Mouse (Mus musculus) hematopoietic stem cell, adult 5-6 weeks (primary cell): ENCODE results near the gene Hoxb5. TPM values are rescaled to one million over a fixed set of nuclear protein-coding genes. Genes with fewer than 3 reads are reported as not detected.

ENCODE experiments used
- ATAC-seq, 2 experiments: fragments of 125-278 bp in 1 of 2; replicated peaks in 1 of 2; 2 replicates each; pipeline ENCODE4 v1.8.0; 2016 to 2017; ENCODE audit warnings: inconsistent platforms in 2 of 2, mild to moderate bottlenecking in 2 of 2, moderate number of reproducible peaks in 2 of 2, low read depth in 1 of 2, moderate TSS enrichment in 1 of 2; ENCODE audit not compliant: low FRiP score in 2 of 2, poor library complexity in 2 of 2, severe bottlenecking in 2 of 2, insufficient read depth in 1 of 2, low TSS enrichment in 1 of 2
- total RNA-seq: library from RNA; stranded (forward); fragments of 172-1452, 232-1000 nt; gene quantifications from 2 replicates; pipeline ENCODE4 v1.2.3, GENCODE M21; 2017

The Hoxb5 gene
- total RNA-seq, 1 experiment from 2014 or later: 1.3 TPM

DNA sequence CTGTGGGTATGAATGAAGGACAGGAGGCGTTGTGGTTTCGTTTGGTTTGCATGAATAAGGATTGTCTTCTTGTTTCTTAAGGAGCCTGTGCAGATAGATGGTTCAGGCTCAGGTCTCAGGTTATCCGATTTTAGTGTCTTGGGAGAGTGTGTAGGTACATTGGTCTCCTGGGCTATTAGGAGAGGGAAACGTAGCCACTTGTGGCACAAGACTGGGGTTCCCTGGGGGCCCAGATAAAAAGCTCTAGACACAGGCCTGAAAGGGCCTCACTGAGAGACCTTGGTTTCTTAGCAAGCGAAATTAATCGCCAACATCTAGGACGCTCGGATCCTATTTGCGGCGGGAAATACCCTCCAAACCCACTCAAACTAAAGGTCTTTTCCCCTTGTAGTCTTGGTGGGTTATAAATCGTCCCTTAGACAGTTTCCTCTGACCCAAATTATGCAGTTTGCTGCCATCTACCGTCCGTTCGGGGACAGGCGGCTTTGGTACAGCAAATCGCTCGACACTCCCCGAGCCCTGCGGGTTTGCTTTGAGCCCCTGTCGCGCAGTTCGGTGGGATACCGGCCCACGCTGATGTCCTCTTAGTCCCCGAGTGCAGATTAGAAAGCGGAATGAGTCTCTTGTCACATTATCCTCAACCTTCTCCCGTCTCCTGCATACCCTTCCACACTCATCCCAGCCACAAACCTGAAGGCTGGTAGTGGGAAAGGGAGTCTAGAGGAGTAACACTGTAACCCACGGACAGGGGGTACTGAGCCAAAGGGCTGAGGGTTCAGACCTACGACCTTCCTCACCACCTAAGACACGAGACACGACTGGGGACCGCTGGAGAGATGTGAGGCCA lies 8.7 kb upstream of the Hoxb5 start:
- ATAC-seq: peak; percentile 77 to 81

DNA sequence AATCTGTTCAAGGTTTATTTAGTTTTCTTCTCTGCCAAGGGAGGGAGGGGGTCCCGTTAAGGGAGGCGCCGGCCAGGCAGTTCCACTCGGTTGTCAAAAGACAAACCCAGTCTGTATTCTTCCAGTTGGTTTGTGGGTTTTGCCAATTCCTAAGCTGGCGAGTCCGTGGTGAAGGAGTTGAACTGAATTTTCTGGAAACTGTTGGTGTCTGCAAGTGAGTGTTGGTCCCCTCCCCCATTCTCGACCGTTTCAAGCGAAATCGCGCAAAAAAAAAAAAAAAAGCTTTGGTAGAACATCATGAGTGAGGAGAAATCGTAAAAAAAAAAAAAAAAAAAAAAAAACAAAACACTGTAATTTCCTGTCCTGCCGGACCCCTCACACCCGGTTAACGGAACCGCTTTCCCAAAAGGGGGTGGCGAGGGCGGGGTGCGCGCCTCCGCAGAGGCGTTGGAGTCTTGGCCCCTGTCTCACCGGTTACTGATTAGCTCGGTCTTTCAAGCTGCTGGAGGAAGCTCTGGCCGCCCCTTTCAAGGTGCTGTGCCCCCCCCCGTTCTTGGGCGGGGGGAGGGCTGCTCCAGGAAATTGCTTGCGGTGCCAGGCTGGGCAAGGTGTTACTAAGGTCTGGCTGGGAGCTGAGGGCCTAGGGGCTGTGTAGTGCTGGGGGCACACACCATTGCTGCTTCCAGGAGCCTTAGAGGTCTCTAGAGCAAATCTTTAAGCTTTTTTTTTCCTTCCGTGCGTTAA lies 7.9 kb upstream of the Hoxb5 start:
- ATAC-seq: no peak

DNA sequence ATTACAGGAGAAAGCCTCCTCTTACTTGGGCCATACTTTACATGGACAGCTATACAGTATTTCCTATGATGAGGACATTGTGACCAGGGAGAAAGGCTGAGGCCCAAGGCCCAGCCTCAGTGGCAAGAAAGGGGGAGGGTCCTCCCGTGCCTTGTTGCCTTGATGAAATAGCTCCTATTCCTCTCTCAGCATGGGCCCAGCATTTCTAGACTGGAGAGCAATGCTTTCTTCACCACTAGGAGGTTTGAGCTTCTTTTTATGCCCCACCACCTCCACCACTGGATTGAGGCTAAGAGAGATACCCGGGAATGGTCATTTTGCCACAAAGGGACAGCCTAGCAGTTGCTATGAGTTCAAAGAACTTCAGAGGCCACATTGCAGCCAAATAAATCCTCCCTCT lies 6.1 kb upstream of the Hoxb5 start:
- ATAC-seq: no peak

DNA sequence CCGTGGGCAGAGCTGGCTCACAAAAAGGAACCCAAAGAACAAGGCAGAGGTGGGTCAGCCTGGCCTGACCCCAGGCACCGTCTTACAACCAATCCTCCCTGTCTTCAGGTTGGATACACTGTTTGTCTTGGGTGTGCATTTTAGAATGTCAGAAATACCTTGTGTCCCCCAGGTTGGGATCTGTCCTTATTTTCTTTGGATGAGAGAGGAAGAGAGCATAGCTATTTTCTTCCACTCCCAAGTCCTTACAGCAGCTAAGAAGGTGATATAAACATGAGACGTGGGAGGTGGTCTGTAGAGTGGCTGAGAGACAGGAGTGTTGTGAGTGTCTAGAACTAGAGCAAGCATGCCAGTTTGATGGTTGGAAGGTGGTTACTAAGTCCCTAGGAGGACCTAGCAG lies 5.7 kb upstream of the Hoxb5 start:
- no peak for ATAC-seq

DNA sequence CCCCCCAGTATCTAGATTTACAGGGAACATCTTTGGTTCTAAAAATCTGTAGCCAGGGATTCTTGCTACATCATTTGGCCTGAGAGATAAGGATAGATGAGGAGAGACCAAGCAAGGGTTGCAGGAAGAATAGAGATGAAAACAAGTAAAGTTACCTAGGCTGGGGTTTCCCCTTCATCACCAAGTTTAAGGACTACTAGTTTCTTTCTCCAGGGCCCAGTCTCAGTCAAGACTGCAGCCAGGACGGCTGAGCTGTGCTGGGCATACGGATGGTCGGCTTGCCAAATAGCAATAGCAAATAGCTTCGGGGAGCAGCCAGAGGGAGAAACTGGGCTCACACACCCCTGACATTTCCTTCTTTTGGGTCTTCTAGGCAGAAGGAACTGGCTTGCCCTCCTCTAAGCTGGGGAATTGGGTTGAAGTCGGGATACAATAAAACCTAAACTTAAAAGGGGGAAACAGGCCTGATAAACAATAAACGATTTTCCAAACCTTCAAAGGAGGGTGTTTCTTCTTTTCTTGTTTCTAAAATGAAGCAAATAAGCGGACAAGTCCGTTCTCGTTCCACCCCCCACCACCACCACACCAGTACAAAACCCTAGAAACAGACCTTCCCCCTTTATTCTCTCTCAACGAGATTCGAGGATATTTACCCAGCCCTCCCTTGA lies 5.0 kb upstream of the Hoxb5 start:
- no peak for ATAC-seq

DNA sequence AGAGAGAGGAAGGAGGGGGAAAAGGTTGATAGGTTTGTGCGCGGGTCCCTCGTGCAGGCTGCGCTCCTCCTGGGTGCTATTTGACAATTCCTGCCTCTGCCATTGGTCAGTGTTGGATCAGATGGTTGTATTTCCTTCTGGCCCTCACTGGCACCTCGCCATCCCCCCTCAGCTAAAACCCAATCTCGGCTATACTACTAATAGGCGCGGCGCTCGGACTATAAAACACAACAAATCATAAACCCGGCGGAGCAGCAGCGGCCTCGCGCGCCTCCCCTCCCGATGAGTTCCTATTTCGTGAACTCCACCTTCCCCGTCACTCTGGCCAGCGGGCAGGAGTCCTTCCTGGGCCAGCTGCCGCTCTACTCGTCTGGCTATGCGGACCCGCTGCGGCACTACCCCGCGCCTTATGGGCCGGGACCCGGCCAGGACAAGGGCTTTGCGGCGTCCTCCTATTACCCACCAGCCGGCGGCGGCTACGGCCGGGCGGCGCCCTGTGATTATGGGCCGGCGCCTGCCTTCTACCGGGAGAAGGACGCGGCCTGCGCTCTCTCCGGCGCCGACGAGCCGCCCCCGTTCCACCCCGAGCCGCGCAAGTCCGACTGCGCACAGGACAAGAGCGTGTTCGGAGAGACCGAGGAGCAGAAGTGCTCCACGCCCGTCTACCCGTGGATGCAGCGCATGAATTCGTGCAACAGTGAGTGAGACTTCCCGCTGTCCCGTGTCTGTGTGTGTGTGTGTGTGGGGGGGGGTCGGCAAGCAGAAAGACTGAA lies 4.1 kb upstream of the Hoxb5 start:
- ATAC-seq: no peak

DNA sequence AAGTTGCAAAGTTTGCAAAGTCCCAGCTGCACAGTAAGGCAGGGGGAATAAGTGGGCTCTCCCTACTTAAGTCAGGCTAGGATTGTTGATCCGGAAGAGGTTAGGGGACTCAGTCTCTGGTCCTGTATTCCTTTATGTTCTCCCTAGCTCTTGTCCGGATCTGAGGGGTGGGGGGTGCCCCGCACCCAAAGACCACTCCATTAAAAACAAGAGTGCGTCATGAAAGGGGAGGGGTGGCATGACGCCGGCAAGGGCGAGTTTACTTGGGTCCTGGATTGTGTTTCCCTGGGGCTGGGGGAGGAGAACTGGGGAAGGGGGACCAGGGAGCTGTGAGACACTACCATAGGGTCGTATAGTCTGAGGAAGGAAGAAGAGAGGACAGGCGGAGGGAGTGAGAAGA lies 3.4 kb upstream of the Hoxb5 start:
- ATAC-seq: no peak

DNA sequence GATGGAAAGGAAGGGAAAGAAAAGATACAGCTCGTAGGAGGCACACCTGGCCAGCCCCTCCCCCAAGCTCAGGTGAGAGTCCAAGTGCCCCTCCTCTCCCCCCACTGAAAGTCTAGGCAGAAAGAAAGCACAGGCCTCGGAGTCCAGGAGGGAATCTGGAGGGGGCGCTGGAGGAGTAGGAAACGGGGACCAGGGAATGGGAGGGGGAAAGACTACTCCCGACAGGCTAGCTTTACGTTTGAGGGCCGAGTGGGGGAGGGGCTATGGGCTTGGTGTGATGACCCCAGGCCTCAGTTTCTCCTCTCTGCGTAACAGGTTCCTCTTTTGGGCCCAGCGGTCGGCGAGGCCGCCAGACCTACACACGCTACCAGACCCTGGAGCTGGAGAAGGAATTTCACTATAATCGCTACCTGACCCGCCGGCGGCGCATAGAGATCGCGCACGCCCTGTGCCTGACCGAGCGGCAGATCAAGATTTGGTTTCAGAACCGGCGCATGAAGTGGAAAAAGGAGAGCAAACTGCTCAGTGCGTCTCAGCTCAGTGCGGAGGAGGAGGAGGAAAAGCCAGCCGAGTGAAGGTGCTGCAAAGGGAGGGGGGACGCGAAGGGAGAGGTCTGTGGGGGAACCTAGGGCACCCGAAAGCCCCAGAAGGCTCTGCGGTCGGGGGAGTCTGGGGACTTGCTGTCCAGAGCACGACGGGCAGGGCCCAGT lies 2.6 kb upstream of the Hoxb5 start:
- no peak for ATAC-seq

DNA sequence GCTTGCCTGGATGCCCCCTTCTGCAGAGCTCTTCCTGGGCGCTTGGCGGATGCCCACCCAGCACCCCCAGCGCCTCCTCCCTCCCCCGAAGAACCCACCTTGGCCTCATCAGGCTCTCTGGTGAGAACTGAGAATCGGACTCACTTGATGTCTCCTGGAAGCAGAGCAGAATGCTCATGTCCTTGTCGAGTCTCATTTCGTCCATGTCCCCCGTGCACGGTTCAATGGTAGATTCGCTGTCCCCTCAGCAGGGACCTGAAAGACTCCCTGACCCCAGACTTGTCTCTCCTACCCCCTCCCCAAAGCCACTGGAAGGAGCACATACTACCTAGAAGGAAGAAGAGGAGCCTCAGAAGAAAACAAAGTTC lies 2.1 kb upstream of the Hoxb5 start:
- ATAC-seq: no peak

DNA sequence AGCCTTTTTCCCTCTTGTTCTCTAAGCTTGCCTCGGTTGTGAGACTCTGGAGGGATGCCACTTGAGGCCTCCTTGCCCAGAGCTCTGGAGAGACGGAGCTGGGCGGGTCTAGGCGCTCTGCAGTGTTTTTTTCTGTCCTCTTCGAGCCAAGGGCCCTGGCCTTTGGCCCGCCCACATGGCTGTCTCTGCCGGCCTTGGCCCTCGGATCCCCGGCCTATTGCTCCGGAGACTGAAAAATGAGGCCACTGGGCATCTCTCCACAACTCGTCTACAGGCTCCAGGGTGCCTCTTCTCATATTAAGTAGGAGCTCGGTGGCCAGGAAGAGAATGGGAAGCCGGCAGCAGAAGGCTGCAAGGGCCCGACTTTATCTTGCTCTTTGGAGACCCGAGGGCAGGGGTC lies 1.3 kb upstream of the Hoxb5 start:
- ATAC-seq: no peak

DNA sequence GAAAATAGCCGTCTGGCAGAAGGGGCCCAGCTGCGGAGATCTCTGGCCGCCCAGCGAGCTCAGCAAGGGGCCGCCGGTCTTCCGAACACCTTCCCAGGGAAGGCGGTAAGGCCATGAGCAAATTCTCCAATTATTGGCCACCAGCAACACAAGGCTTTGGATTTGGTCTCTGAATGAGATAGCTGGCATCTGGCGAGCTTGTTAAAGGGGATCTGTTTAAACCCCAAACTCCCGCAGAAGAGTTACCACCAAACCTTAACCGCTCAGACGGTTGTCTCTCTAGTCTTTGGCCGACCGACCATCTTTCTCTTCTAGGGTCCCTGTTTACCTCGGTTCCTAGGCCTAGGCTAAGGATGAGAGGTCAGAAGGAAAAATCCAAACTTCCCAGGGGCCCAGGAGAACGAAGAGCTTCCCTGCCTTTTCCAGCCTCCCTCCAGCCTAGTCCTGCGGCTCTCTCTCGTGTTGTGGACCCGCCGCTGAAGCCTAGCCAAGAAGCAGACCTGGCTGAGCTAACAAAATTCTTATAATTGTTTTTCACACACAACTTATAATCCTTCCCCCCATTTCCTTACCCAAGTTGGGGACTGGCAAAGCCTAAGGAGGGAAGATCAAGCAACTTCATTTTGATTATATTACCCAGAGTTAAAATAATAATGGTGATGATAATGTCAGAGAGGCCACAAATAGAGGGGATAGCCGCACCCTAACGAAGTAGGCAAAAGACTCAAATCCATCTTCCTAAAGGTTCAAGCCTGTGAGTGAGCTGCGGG lies 570 bp upstream of the Hoxb5 start:
- ATAC-seq: no peak

DNA sequence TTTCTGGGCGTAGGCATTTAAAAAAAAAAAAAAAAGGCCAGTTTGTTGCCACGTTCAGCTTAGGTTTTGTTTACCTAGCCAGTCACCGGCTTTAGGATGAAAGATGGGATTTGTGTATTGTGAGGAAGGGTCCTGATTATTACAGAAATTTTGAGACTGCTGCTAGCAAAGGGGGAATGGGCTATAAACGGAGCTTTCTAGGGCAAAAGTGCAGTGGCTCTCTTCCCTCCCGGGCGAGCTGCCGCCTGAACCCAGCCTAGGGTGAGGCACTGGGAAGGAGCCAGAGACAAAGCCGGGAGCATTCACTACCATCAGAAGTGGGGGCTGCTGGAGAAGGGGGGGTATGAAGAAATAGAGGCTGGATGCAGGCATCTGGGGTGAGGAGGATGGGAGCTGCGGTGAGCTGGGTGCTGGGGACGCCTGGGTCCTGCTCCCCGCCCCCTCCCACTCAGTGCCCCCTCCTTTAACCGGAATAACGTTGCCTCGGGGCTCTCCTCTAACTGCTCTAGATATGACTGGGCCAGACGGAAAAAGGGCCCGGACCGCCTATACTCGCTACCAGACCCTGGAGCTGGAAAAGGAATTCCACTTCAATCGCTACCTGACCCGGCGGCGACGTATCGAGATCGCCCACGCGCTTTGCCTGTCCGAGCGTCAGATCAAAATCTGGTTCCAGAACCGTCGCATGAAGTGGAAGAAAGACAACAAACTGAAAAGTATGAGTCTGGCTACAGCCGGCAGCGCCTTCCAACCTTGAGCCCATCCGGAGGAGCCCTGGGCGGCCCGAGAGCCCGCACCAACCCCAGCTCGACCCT lies 1.5 kb downstream of the Hoxb5 start:
- no peak for ATAC-seq

DNA sequence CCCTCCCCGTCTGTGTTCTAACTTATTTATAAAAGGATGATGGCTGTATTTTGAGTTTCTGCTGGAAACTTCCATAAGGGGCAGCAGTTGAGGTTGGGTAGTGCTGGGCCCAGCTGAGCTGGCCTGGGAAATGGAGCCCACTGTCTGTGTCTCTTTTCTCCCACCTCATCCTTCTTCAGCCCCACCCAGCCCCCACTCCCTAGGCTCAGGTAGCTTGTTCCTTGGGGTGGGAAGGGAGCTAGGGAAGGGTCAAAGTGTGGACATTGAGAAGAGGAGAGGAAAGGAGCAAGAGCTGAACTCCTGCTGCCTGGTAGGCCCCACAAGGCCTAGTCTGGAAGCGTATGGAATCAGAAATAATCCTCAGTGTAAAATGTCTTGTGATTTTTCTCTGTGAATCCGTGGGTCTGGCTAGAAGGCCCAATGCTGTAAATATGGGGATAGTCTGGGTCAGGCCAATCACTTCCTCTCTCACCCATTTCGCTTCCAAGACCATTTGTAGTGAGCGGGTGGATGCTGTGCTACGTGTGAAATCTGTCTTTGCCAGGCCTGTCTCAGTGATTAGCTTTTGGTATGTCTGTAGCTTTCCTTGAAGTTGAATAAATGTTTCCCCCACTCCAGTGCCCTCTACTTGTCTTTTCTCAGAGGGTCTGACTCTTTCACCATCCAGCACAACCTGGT lies 2.5 kb downstream of the Hoxb5 start:
- no peak for ATAC-seq

DNA sequence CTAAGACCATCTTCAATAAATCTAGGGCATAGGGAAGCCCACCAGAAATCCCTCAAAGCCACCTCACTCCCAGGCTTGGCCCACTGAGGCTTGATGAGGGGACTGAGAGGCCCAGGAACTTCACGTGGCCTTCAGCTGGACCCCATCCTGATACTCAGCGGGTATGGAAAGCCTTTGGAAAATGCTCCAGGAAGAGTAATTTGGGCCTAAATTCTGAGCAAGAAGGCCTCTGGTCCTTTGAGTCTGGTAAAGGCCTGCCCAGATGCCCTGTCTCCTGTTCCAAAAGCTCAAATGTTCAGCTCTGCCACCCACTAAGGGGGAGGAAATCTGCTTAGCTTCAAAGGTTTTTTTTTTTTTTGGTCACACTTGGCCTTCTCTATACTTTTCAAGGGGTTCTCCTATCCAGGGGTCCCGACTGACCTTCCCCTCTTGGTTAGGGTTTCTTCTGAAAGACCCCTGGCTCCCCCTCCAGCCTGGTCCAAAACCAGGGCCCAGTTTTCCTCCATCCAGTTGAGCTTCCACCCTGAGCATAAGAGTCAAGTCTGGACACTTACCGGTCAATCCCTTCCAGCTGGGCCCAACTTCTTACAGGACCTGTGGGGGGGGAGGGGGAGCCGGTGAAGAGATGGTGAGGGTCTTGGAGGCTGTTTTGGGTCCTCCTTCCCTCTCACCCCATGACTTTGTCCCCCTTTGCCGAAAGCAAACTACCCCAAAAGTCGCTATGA lies 3.2 kb downstream of the Hoxb5 start:
- ATAC-seq: no peak

DNA sequence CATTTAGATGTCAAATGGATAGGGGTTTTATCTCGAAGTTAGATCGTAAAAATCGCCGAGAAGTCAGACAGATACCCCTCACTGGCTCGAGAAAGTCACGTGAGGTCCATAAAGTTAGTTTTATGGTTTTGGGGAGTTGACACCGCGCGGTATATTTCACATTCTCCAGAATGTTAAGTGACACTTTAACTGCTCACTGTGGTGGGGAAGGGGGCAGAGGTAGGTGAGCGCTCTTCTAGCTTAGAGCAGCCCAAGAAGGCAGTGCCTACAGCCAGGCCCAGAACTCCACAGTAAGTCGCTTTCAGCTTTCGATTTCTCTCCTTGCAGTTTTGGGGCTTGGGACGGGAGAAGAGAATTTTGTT lies 3.8 kb downstream of the Hoxb5 start:
- no peak for ATAC-seq
